Mouse (Mus musculus) thymus, adult 2 months (tissue): ENCODE data around the gene Atf7ip.

Experiments used
- CTCF ChIP-seq: fragments of 200-500 bp; IDR thresholded peaks from 2 replicates; pipeline ENCODE4 v1.5.1; 2012; ENCODE audit warnings: mild to moderate bottlenecking, control low read depth, low read length, moderate library complexity, borderline replicate concordance; ENCODE audit not compliant: control insufficient read depth, poor library complexity, insufficient read depth; ENCODE audit errors: extremely low read depth
- POLR2A ChIP-seq: fragments of 200-500 bp; IDR thresholded peaks from 2 replicates; pipeline ENCODE4 v1.6.1; 2012; ENCODE audit warnings: mild to moderate bottlenecking, low read length, control low read depth, moderate library complexity; ENCODE audit not compliant: control insufficient read depth, poor library complexity, insufficient read depth; ENCODE audit errors: extremely low read depth

DNA sequence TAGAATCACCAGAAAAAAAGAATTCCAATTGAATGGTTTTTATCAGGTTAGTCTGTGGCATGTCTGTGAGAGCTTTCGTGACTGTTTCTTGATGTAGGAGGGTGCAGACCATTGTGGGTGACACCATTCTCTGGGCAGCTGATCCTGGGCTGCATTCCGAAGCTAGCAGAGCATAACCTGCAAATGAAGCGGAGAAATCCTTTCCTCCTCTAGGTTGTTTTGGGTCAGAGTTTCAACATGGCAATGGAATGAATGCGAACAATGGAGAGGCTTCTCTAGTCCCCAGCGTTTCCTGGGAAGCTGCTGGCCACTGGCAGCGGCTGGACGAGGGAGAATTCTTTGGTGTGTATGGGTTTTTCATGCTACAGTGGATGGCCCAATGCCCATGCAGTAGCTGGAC lies 5.0 kb downstream of the Atf7ip start:
- TF ChIP-seq CTCF, result no peak
- no peak for TF ChIP-seq POLR2A
